Mouse (Mus musculus): ENCODE data around the gene Foxp1.

GRCm38 (mm10) chr6:99171281-99171825, 351.2 kb downstream of the Foxp1 start:
- TF ChIP-seq POLR2A (IDR thresholded peaks at IDR 0.05; ENCODE audit: borderline replicate concordance, low read depth, low read length) (no peak), CTCF (IDR thresholded peaks at IDR 0.05; ENCODE audit: low read depth, low read length) (no peak)
